Mouse (Mus musculus): ENCODE measurements around the gene Scel. TPM values are rescaled to one million over a fixed set of nuclear protein-coding genes. Genes with fewer than 3 reads are reported as not detected.

Gene Scel
- polyA plus RNA-seq, 1 experiment from 2014 or later: 1.3 TPM

DNA sequence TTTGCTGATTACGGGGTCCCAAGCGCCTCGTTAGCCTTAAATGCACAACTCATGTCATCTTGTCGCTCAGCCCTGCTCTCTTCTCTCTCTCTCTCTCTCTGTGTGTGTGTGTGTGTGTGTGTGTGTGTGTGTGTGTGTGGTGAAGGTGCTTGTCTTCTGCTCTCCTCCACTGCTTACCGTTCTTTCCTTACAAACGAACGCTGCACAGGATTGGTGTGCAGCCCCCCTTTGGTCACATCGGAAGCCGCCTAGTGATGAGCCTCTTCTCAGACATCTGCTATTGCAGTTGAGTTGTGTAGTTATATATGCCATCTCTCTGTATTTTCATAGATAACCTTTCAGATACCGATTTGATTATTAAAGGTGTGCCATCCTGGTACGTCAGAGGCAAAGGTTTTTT, 138.0 kb downstream of the Scel start:
- peak overlapping the region; percentile 82 for H3K4me3 ChIP-seq (ENCODE audit: low read length)
- no peaks in the 10 kb centered on the region for H3K9me3 ChIP-seq (ENCODE audit: control insufficient read depth, low read length)
- ATAC-seq: no peak; the same call in 1 of the 2 replicates
- WGBS: 3% methylated on average over 11 of the region's 11 CpGs
- H3K36me3 ChIP-seq (ENCODE audit: control insufficient read depth, insufficient read depth, low read length): no peaks in the 10 kb centered on the region
- peaks cover 11% of the 10 kb centered on the region; the same call in 1 of the 2 replicates for H3K27me3 ChIP-seq (replicated peaks; ENCODE audit: control insufficient read depth, insufficient read depth, low read length)
- H3K4me2 ChIP-seq (ENCODE audit: low read depth, low read length): peak overlapping the region; percentile 95
- peak overlapping the region; percentile 77 for H3K9ac ChIP-seq (ENCODE audit: low read depth, low read length)
- peaks cover 3% of the 10 kb centered on the region; the same call in 1 of the 2 replicates for H3K4me1 ChIP-seq (ENCODE audit: control insufficient read depth, insufficient read depth, low read length)
- peak overlapping the region; percentile 81; the same call in 1 of the 2 replicates for H3K27ac ChIP-seq (ENCODE audit: low read length)

DNA sequence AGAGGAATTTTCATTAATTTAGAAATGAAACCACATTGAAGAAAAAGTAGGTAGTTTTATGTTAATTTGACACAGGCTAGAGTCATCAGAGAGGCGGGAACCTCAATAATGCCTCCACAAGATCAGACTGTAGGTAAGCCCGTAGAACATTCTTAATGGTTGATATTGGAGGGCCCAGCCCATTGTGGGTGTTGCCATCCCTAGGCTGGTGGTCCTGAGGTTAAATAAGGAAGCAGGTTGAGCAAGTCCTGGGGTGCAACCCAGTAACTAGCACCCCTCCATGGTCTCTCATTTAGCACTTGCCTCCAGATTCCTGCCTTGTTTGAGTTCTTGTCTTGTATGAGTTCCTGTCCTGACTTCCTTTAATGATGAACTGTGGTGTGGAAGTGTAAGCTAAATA, 138.4 kb downstream of the Scel start:
- no peak for ATAC-seq
- 35% methylated on average over 2 of the region's 2 CpGs for WGBS
- Histone ChIP-seq H3K9me3 (ENCODE audit: control insufficient read depth, low read length) (no peaks in the 10 kb centered on the region), H3K27me3 (replicated peaks; ENCODE audit: control insufficient read depth, insufficient read depth, low read length) (peaks cover 11% of the 10 kb centered on the region; the same call in 1 of the 2 replicates), H3K27ac (ENCODE audit: low read length) (no peak overlapping the region), H3K9ac (ENCODE audit: low read depth, low read length) (peak overlapping the region; percentile 77; the same call in 1 of the 2 replicates), H3K4me3 (ENCODE audit: low read length) (peak overlapping the region; percentile 82), H3K36me3 (ENCODE audit: control insufficient read depth, insufficient read depth, low read length) (no peaks in the 10 kb centered on the region), H3K4me2 (ENCODE audit: low read depth, low read length) (peak overlapping the region; percentile 95), H3K4me1 (ENCODE audit: control insufficient read depth, insufficient read depth, low read length) (peaks cover 3% of the 10 kb centered on the region; the same call in 1 of the 2 replicates)

- H3K36me3 ChIP-seq (ENCODE audit: control insufficient read depth, insufficient read depth, low read length): no peaks in the 10 kb centered on the region
- peaks cover 3% of the 10 kb centered on the region; the same call in 1 of the 2 replicates for H3K4me1 ChIP-seq (ENCODE audit: control insufficient read depth, insufficient read depth, low read length)
- 85% methylated on average over 5 of the region's 5 CpGs for WGBS
Observed at GRCm38 (mm10) chr14:103652524-103652923, 139.4 kb downstream of the Scel start.

DNA sequence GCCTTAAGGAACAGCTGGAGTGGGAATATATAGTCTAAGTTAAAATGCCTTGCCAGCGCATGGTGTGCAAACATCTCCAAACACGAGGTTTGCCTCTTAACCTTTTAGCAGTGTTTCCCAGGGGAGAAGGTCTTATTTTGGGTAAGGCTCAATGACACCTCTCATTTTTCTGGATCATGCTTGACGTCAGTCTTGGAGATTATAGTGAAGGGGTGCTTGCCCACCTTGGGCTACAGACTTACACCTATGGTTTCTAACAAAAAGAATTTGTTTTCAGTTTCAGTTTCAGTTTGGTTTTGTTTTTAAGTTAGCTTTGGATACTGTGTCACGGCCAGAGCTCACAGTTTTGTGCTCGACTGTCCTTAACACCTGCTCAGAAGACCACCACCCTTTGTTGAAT, 140.7 kb downstream of the Scel start:
- H3K36me3 ChIP-seq (ENCODE audit: control insufficient read depth, insufficient read depth, low read length): no peaks in the 10 kb centered on the region
- no peak overlapping the region for H3K9ac ChIP-seq (ENCODE audit: low read depth, low read length)
- H3K4me2 ChIP-seq (ENCODE audit: low read depth, low read length): peak overlapping the region; percentile 45
- 61% methylated on average over 5 of the region's 5 CpGs for WGBS
- ATAC-seq: no peak
- H3K4me3 ChIP-seq (ENCODE audit: low read length): peak overlapping the region; percentile 17
- H3K9me3 ChIP-seq (ENCODE audit: control insufficient read depth, low read length): no peaks in the 10 kb centered on the region
- no peak overlapping the region for H3K27ac ChIP-seq (ENCODE audit: low read length)
- peaks cover 3% of the 10 kb centered on the region; the same call in 1 of the 2 replicates for H3K4me1 ChIP-seq (ENCODE audit: control insufficient read depth, insufficient read depth, low read length)
- H3K27me3 ChIP-seq (replicated peaks; ENCODE audit: control insufficient read depth, insufficient read depth, low read length): 0 out of 2 replicates have a peak, but pooled peaks cover 9% of the 10 kb centered on the region

More at GRCm38 (mm10) chr14:103652524-103652923, 139.4 kb downstream of the Scel start:
- ATAC-seq: no peak
- Histone ChIP-seq H3K4me2 (ENCODE audit: low read depth, low read length) (no peak overlapping the region), H3K4me3 (ENCODE audit: low read length) (no peak overlapping the region), H3K9me3 (ENCODE audit: control insufficient read depth, low read length) (no peaks in the 10 kb centered on the region), H3K9ac (ENCODE audit: low read depth, low read length) (no peak overlapping the region), H3K27me3 (replicated peaks; ENCODE audit: control insufficient read depth, insufficient read depth, low read length) (0 out of 2 replicates have a peak, but pooled peaks cover 9% of the 10 kb centered on the region), H3K27ac (ENCODE audit: low read length) (no peak overlapping the region)

- WGBS: 78% methylated on average over 5 of the region's 5 CpGs
- H3K9ac ChIP-seq (ENCODE audit: low read depth, low read length): no peak overlapping the region
- no peaks in the 10 kb centered on the region for H3K36me3 ChIP-seq (ENCODE audit: control insufficient read depth, insufficient read depth, low read length)
- no peak overlapping the region for H3K4me3 ChIP-seq (ENCODE audit: low read length)
- no peak overlapping the region for H3K4me2 ChIP-seq (ENCODE audit: low read depth, low read length)
- 0 out of 2 replicates have a peak, but pooled peaks cover 6% of the 10 kb centered on the region for H3K27me3 ChIP-seq (replicated peaks; ENCODE audit: control insufficient read depth, insufficient read depth, low read length)
- no peak overlapping the region for H3K27ac ChIP-seq (ENCODE audit: low read length)
- H3K9me3 ChIP-seq (ENCODE audit: control insufficient read depth, low read length): no peaks in the 10 kb centered on the region
- no peak for ATAC-seq
- H3K4me1 ChIP-seq (ENCODE audit: control insufficient read depth, insufficient read depth, low read length): peaks cover 3% of the 10 kb centered on the region; the same call in 1 of the 2 replicates
Observed at GRCm38 (mm10) chr14:103655448-103655847, 142.3 kb downstream of the Scel start.

- H3K36me3 ChIP-seq (ENCODE audit: control insufficient read depth, insufficient read depth, low read length): no peaks in the 10 kb centered on the region; the same call in 1 of the 2 replicates
- no peak overlapping the region for H3K4me2 ChIP-seq (ENCODE audit: low read depth, low read length)
- H3K9ac ChIP-seq (ENCODE audit: low read depth, low read length): no peak overlapping the region
- H3K4me3 ChIP-seq (ENCODE audit: low read length): no peak overlapping the region
- no peak overlapping the region for H3K27ac ChIP-seq (ENCODE audit: low read length)
- no peak for ATAC-seq
- no peaks in the 10 kb centered on the region for H3K27me3 ChIP-seq (replicated peaks; ENCODE audit: control insufficient read depth, insufficient read depth, low read length)
- 65% methylated on average over 4 of the region's 4 CpGs for WGBS
- no peaks in the 10 kb centered on the region for H3K9me3 ChIP-seq (ENCODE audit: control insufficient read depth, low read length)
- H3K4me1 ChIP-seq (ENCODE audit: control insufficient read depth, insufficient read depth, low read length): no peaks in the 10 kb centered on the region; the same call in 1 of the 2 replicates
Observed at GRCm38 (mm10) chr14:103657876-103658275, 144.7 kb downstream of the Scel start.

Small RNAs within 50 kb of the gene (microRNA-seq; reads per million reads assigned to microRNA genes)
- not detected for gene Gm22877

Other genes starting within 250 kb of the Scel start
- gene Mycbp2, start 166.5 kb upstream of the Scel start, polyA plus RNA-seq (2015; fragmentation: Nextera tagmentation; extraction: Ambion mirVana): 12.9 TPM in 2 replicates
- 0.57 and 0.71 TPM in 2 replicates for gene Slain1, start 136.9 kb downstream of the Scel start, polyA plus RNA-seq (2015; fragmentation: Nextera tagmentation; extraction: Ambion mirVana)

Data from intestine, embryonic 16.5 days (tissue).